Mouse (Mus musculus) fibroblast of lung, adult 2 months (primary cell): Measurements from ENCODE around the gene Podxl2.

ENCODE experiments used
- DNase-seq: peaks from one replicate; pipeline ENCODE4 v3.0.0-alpha.2; 2011; ENCODE audit warnings: low read depth

Gene Podxl2

GRCm38 (mm10) chr6:88843781-88844725 lies 30.8 kb downstream of the Podxl2 start:
- no peak for DNase-seq

DNA sequence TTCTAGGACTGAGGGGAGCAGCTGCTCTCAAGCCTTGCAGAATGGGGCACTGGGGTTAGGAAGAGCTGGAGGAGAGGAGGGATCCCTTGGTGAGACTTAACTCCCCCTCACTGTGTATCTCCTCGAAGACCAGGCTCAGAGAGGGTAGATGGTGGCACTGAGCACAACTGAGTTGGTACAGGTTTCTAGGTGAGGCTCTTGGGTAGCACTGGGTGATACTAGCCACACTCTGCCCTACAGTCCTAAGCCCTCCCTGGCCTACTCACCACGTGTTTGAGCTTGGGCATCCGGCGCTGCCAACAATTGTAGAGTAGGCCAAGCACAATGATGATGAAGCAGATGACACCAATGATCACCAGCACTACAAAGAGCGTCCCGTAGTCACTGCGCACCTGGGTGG lies 31.6 kb downstream of the Podxl2 start:
- no peak for DNase-seq

DNA sequence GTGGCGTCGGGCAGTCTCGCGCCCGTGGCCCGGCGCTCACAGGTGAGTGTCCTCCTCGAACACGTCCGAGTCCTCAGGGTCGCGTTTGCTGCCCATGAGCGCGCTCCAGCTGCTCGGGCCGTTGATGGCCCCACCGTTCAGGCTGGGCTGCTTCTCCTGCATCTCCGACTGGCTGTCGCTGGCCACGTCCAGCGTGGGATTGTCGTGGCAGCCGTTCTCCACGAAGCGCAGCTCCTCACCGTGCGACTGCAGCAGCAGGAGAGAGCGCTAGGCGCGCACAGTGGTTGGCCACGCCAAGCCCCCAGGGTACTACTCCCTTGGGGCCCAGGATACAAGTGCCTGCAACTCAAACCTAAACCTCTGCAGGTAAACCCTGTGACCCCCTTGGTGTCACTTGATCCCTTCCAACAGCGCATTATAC lies 32.1 kb downstream of the Podxl2 start:
- DNase-seq: no peak

GRCm38 (mm10) chr6:88841781-88842689 lies 32.8 kb downstream of the Podxl2 start, which contains the start of gene Abtb1:
Abtb1 (minus strand) TSS chr6:88841984.
- peak; percentile 100 for DNase-seq

- DNase-seq: no peak
These were observed 33.4 kb downstream of the Podxl2 start for GRCm38 (mm10) chr6:88841514-88841780.

DNA sequence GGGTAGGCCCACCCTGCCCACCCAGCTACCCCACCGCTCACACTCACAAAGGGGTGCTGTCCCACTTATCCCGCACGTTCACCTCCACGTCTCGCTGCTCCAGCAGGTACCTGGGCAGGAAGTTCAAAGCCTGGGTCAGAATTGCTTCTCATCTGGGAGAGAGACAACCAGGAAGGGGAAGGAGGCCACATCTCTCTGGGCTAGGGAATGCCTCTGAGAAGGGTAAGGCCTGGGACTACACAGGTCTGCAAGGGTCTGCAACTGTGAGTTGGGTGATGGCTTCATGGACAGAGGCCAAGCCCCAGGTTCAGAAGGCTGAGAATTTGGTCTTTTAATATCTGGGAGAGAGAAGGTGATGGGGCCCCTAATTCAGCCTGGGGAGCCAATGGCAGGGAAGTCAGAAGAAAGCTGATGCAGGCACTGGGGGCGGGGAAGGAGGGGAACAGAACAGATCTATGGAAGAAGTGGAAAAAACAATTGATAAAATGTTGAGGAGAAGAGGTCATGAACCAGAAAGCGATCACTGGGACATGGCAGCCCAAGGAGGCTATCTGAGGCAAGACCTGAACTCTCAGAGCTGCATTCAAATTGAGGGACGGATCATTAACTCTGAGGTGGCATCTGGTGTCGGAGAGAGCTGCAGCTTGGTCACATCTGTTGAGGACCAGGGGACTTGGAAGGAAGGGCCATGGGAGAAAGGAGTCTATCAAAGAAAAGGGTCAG lies 33.9 kb downstream of the Podxl2 start:
- no peak for DNase-seq

DNA sequence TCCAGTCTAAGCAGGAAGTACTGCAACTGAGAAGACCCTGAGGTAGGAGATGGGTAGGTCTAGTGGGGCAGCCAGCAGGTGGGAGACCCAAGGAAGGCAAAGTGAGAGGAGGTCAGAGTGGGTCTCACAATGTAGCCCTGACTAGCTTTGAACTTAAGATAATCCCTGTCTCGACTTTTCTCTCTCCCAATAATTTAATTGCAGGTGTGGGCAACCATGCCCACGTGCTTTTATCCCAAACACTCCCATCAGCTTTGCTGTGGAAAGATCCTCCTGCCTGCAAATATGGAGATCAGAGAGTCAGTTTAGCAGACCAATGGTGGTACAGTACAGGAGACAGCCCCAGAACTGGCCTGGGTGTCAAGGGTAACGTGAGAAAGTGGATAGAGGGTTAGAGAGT lies 34.6 kb downstream of the Podxl2 start:
- no peak for DNase-seq

GRCm38 (mm10) chr6:88839135-88839970 lies 35.5 kb downstream of the Podxl2 start:
- no peak for DNase-seq

DNA sequence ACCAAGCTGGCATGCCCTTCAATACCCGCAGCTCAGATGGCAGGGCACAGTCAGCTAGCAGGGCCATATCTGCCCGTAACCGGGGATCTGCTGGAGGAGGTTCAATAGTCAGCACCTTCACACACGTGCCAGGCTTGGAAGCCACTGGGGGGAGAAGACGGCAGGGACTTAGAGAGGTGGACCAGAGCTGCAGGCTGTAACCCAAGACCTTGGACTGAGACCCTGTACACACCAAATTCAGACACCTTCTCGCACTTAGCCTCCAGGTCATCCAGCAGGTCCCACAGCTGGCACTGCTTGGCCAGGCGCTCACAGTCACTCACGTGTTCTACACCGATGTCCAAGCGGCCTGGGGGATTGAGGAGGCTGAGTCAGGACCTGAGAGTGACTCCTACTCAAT lies 36.2 kb downstream of the Podxl2 start:
- DNase-seq: no peak

- DNase-seq: no peak
These were observed 36.8 kb downstream of the Podxl2 start for GRCm38 (mm10) chr6:88837999-88838398.

- DNase-seq: no peak
These were observed 38.5 kb downstream of the Podxl2 start for GRCm38 (mm10) chr6:88836178-88836819.

DNA sequence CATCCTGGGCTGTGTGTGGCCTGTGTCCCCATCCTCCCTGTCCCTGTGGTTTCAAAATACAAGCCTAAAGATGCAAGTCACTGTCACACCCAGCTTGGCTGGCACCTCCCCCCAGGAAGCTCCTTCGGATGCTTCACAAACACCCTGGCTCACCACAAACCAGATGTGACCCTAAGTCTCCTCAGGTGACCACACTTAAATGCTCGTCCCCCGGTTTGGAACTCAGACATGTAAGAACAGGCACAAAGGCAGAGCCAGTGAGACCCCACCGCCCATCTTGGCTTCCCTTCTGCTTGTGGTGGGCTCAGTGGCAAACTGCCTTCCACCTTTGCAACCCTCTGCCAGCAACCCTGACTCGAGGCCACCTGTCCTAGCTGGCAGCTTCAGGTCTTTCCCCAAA lies 39.8 kb downstream of the Podxl2 start:
- no peak for DNase-seq

DNA sequence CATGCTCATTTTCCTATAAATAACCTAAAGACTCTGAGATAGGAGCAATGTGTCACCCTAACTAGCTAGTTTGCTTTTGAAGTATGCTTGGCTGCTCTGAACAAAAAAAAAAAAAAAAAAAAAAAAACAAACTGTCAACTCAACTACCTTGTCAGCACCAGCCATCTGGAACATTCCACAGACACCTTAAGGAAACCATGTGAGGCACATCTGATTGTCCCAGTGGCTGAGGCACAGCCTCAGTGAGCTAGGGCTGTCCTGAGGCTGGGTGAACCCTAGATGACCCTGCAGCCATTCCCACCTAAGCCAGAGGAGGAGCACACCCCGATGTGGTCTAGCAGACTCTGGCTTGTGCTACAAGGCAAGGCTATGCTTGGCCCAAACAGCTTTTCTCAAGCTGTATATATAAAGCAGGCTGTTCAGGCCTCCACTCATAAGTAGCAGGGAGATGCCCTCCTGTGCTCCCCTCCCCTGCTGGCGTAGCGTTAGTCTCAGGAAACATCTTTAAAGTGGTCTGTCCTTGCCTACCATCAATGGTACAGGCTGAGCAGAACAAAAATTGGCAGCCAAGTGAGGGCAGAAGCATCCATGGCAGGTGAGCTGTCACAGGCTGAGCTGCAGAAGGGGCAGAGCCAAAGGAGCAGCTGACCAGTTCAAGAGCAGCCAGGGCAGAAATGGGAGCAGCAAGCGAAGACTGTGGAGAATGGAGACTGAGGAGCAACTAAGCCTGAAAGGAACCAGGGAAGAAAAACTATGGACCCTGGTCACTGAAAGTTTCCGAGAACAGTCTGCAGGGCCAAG lies 41.3 kb downstream of the Podxl2 start:
- no peak for DNase-seq

DNA sequence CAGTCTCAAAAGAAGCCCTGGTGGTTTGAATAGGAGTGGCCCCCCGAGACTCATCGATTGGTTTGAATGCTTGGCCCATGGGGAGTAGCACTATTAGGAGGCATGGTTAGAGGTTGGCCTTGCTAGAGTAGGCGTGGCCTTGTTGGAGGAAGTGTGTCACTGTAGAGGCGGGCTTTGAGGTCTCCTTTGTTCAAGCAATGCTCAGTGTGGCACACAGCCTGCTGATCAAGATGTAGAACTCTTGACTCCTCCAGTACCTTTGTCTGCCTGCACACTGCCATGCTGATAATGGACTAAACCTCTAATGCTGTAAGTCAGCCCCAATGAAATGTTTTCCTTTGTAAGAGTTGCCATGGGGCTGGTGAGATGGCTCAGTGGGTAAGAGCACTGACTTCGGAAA lies 42.2 kb downstream of the Podxl2 start:
- no peak for DNase-seq

DNA sequence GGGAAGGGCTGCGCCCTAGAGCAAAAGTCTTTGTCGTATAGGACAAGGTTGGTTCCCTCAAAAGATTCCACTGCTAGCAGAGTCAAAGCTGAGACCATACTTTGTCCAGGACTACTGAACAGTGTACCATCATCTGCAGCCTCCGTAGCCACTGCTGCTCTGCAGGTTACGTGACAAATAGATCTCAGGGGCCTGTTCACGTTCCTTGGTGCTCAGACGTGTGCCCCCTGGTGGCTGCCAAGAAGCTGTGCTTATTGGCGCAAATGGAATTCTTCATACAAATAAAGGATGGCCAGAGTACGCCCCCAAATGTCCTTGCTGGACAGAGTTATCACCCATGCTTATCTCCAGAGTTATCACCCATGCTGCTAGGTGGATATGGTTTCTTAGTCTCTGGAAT lies 43.4 kb downstream of the Podxl2 start:
- DNase-seq: peak; percentile 51

DNA sequence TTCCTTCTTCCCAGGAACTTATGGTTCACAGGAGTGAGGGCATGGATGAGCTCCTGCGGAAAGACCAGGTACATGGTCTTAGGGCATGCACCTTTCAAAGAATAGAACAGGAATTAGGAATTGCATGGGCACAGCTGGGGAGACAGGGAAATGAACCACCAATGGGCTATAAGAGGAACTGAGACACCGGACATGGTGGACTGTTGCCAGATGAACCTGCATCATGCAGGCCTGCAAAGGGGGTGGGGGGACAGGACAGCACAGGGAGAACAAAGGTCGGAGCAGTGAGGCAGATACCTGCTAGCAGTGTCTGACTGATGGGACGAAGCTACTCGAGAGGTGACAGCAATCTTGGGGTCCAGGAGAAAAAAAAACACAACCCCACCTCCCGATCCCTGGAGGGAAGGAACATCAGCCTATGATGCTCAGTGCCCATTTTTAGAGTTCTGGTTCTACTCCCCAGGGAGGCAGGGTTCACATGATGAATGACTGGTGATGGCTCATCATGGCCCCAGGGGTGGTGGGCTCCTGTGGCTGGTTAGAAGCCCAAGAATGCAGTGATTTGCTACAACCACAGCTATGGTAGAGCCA lies 44.6 kb downstream of the Podxl2 start:
- no peak for DNase-seq

DNA sequence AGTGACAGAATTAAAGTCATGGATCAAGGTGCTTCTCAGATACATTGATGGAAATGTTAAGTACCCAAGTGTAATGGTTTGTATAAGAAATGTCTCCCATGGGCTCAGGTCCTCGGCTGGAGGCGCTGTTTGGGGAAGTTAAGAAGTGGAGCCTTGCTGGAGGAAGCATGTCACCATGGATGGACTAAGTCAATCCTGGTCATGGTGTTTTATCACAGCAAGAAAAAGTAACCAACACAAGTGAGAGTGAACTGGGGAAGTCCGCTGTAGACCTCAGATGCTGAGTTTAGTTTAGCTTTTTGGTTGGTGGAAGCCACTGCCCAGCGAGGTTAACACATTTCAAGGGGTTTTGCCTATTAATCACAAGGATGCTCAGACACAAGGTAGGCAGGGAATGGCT lies 45.3 kb downstream of the Podxl2 start:
- DNase-seq: no peak

- DNase-seq: no peak
These were observed 46.4 kb downstream of the Podxl2 start for GRCm38 (mm10) chr6:88828206-88829009.
